Mouse (Mus musculus) T-cell, adult 2 months (primary cell): ENCODE data around the gene Arpc5.

Experiments used
- DNase-seq: peaks from one replicate; pipeline ENCODE4 v3.0.0; 2022; ENCODE audit warnings: low spot score

Gene Arpc5

GRCm38 (mm10) chr1:152817027-152817769 lies 50.9 kb downstream of the Arpc5 start:
- DNase-seq = no peak

GRCm38 (mm10) chr1:152817794-152818193 lies 51.5 kb downstream of the Arpc5 start:
- no peak for DNase-seq

- no peak for DNase-seq
Measured at GRCm38 (mm10) chr1:152819558-152819957, 53.2 kb downstream of the Arpc5 start.

- DNase-seq = no peak
Measured at GRCm38 (mm10) chr1:152820911-152821695, 54.8 kb downstream of the Arpc5 start.

GRCm38 (mm10) chr1:152821746-152822145 lies 55.4 kb downstream of the Arpc5 start:
- no peak for DNase-seq

- DNase-seq = no peak
Measured at GRCm38 (mm10) chr1:152824206-152824605, 57.9 kb downstream of the Arpc5 start.
